Mouse (Mus musculus) liver, embryonic 14.5 days (tissue): ENCODE measurements around the gene Hist1h2af.
"Not testable (repeated sequence)": the region's sequence is repeated elsewhere in the genome, so short reads cannot be mapped to it uniquely, and the experiment has no call there.

Source experiments
- CTCF ChIP-seq: IDR thresholded peaks from 2 replicates; pipeline ENCODE4 v1.5.1; 2016; ENCODE audit warnings: antibody characterized with exemption, low read depth, control low read depth
- EP300 ChIP-seq: IDR thresholded peaks from 2 replicates; pipeline ENCODE4 v1.6.1; 2016; ENCODE audit warnings: antibody characterized with exemption, low read depth

DNA sequence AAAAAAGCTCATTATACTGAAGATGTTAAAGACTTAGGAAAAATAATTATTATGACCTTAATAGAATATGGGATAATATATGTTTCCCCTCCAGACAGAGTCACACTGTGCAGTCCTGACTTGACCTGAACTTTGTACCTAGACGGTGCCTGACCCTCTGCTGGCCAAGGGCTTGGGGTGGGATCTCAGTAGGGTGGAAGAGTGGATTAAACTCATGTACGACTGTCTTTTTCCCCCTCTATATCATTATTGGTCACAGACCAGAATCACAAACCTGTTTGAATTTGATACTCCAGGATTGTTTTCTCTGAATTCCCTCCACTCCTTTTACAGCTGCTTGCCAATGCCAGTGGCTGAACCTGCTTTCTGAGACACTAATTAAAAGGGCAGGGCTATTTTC lies 27.0 kb downstream of the Hist1h2af start:
- TF ChIP-seq CTCF, EP300: not testable (repeated sequence)
